Mouse (Mus musculus): ENCODE measurements at regions not wholly inside any gene's neighbourhood (a gene's known extent, or its start where the extent isn't known, plus 50 kb on each side); places are given as distances from the start of the nearest gene placed in this dataset.

GRCm38 (mm10) chr4:94190940-94191339 lies 365.4 kb upstream of the Gm10306 start:
- 68% methylated on average over 2 of the region's 2 CpGs for WGBS
- no peak overlapping the region for H3K27ac ChIP-seq

DNA sequence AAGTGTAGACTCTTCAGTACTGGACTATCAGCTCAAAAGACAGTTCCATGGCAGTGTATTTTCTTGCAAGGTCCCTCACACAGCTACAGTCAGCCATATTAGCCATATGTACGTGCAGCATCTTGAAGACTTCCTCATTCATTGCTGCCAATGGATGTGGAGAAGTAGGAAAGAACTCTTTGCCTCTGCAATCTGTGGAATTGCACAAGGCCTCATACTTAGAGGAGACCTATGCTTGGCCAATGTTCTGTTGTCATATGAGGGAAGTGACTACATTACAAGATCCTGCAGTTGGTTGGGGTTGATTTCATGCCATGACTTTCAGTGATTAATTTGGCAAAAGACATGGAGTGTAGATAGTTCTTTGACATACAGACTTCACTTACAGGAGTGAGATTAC lies 340.1 kb upstream of the Gm10306 start:
- Histone ChIP-seq H3K27ac (no peak overlapping the region), H3K9me3 (no peaks in the 10 kb centered on the region), H3K9ac (no peak overlapping the region), H3K4me2 (no peak overlapping the region), H3K4me1 (no peaks in the 10 kb centered on the region), H3K27me3 (replicated peaks) (no peaks in the 10 kb centered on the region), H3K36me3 (no peaks in the 10 kb centered on the region), H3K4me3 (replicated peaks) (no peak overlapping the region)
- WGBS = 69% methylated on average over 1 of the region's 1 CpGs
- no peak for ATAC-seq (ENCODE audit: insufficient read depth, low FRiP score, low read depth)

More at GRCm38 (mm10) chr4:94190940-94191339, 365.4 kb upstream of the Gm10306 start:
- H3K4me2 ChIP-seq = no peak overlapping the region
- no peaks in the 10 kb centered on the region for H3K4me1 ChIP-seq
- ATAC-seq (ENCODE audit: insufficient read depth, low FRiP score, low read depth) = no peak
- H3K9ac ChIP-seq = no peak overlapping the region
- no peaks in the 10 kb centered on the region for H3K36me3 ChIP-seq
- H3K9me3 ChIP-seq = no peaks in the 10 kb centered on the region
- H3K27me3 ChIP-seq (replicated peaks) = no peaks in the 10 kb centered on the region
- no peak overlapping the region for H3K4me3 ChIP-seq (replicated peaks)

GRCm38 (mm10) chr4:94235650-94236206 lies 320.6 kb upstream of the Gm10306 start:
- no peaks in the 10 kb centered on the region for H3K27me3 ChIP-seq (replicated peaks)
- WGBS = 85% methylated on average over 2 of the region's 2 CpGs
- ATAC-seq (ENCODE audit: insufficient read depth, low FRiP score, low read depth) = no peak
- H3K27ac ChIP-seq = no peak overlapping the region
- no peaks in the 10 kb centered on the region for H3K36me3 ChIP-seq
- H3K9ac ChIP-seq = no peak overlapping the region
- no peak overlapping the region for H3K4me3 ChIP-seq (replicated peaks)
- no peaks in the 10 kb centered on the region for H3K4me1 ChIP-seq
- no peak overlapping the region for H3K4me2 ChIP-seq
- no peaks in the 10 kb centered on the region for H3K9me3 ChIP-seq

DNA sequence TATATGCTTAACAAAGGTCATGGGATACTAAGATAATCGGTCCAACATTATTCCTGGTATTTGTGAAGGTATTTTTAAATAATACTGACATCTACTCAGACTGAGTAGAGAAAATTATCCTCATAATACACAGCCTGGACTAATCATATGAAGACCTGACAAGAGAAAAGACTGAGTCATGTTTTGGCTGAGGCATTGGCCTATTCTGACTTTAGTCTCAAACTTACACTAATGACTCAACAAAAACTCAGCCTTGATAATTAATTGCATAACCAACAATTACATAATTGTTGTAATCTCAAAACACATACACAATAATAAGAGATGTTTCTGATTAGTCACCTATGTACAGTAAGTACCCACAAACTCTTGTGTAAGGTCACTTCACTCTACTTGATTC lies 300.3 kb upstream of the Gm10306 start:
- ATAC-seq (ENCODE audit: insufficient read depth, low FRiP score, low read depth) = no peak
- H3K9me3 ChIP-seq = no peaks in the 10 kb centered on the region
- no peaks in the 10 kb centered on the region for H3K36me3 ChIP-seq
- no peak overlapping the region for H3K9ac ChIP-seq
- H3K4me1 ChIP-seq = no peaks in the 10 kb centered on the region
- no peaks in the 10 kb centered on the region for H3K27me3 ChIP-seq (replicated peaks)
- no peak overlapping the region for H3K4me3 ChIP-seq (replicated peaks)
- WGBS = 74% methylated on average over 1 of the region's 1 CpGs
- no peak overlapping the region for H3K4me2 ChIP-seq
- no peak overlapping the region for H3K27ac ChIP-seq

- no peak overlapping the region for H3K4me2 ChIP-seq
- H3K4me3 ChIP-seq (replicated peaks) = no peak overlapping the region
- no peak overlapping the region for H3K27ac ChIP-seq
- no peak for ATAC-seq (ENCODE audit: insufficient read depth, low FRiP score, low read depth)
- H3K9ac ChIP-seq = no peak overlapping the region
- H3K9me3 ChIP-seq = no peaks in the 10 kb centered on the region
- no peaks in the 10 kb centered on the region for H3K4me1 ChIP-seq
- H3K36me3 ChIP-seq = no peaks in the 10 kb centered on the region
- H3K27me3 ChIP-seq (replicated peaks) = no peaks in the 10 kb centered on the region
These were observed 295.2 kb upstream of the Gm10306 start for GRCm38 (mm10) chr4:94261136-94261535.

DNA sequence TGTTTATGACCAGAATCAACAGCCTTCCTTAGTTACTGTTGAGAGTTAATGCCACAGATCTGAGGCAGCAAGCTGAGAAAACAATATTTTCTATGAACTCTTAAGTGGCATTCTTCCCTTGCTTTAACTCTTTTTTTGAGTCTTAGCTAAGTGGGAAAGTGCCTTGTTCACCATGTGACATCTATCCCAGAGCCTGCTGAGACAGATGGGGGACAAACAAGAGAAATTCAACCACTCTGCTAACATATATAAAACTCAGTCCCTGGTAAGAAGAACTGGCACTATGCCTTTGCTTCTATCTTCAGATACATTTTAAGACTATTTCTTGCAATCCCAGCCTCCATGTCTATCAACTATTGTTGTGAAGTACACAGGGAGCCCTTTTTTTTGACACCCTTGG lies 274.6 kb upstream of the Gm10306 start:
- ATAC-seq (ENCODE audit: insufficient read depth, low FRiP score, low read depth) = no peak
- H3K4me1 ChIP-seq = no peaks in the 10 kb centered on the region
- H3K4me3 ChIP-seq (replicated peaks) = no peak overlapping the region
- H3K9ac ChIP-seq = no peak overlapping the region
- no peaks in the 10 kb centered on the region for H3K36me3 ChIP-seq
- no peak overlapping the region for H3K27ac ChIP-seq
- H3K9me3 ChIP-seq = no peaks in the 10 kb centered on the region
- no peaks in the 10 kb centered on the region for H3K27me3 ChIP-seq (replicated peaks)
- H3K4me2 ChIP-seq = no peak overlapping the region

DNA sequence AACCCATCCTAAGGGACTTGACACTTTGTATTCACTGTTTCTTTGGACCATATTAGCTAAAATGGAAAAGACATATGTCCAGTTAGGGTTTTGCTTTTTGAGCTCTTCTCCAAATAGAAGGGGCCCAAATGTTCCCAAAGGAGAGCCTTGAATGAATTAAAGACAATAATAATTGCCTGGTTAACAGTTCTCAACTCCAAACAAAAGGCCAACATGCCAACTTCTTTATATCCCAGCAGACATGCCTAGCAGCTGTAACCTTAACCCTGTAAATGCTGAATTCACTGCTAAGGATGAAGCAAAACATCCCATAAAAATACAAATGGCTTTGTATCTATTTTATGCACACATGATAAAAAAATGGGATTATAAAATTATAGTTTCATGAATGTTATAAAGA lies 264.2 kb upstream of the Gm10306 start:
- H3K4me2 ChIP-seq = no peak overlapping the region
- no peak overlapping the region for H3K27ac ChIP-seq
- ATAC-seq (ENCODE audit: insufficient read depth, low FRiP score, low read depth) = no peak
- H3K4me3 ChIP-seq (replicated peaks) = no peak overlapping the region
- no peak overlapping the region for H3K9ac ChIP-seq
- H3K36me3 ChIP-seq = no peaks in the 10 kb centered on the region
- no peaks in the 10 kb centered on the region for H3K9me3 ChIP-seq
- H3K4me1 ChIP-seq = no peaks in the 10 kb centered on the region
- no peaks in the 10 kb centered on the region for H3K27me3 ChIP-seq (replicated peaks)

GRCm38 (mm10) chr4:94317298-94317697 lies 239.0 kb upstream of the Gm10306 start:
- H3K9me3 ChIP-seq = no peaks in the 10 kb centered on the region
- H3K27me3 ChIP-seq (replicated peaks) = no peaks in the 10 kb centered on the region
- no peak overlapping the region for H3K4me2 ChIP-seq
- H3K9ac ChIP-seq = no peak overlapping the region
- H3K27ac ChIP-seq = no peak overlapping the region
- H3K36me3 ChIP-seq = no peaks in the 10 kb centered on the region
- ATAC-seq (ENCODE audit: insufficient read depth, low FRiP score, low read depth) = no peak
- no peak overlapping the region for H3K4me3 ChIP-seq (replicated peaks)
- H3K4me1 ChIP-seq = no peaks in the 10 kb centered on the region

GRCm38 (mm10) chr4:94326759-94327158 lies 229.6 kb upstream of the Gm10306 start:
- Histone ChIP-seq H3K27me3 (replicated peaks) (no peaks in the 10 kb centered on the region), H3K9ac (no peak overlapping the region), H3K4me3 (replicated peaks) (no peak overlapping the region), H3K27ac (no peak overlapping the region), H3K36me3 (no peaks in the 10 kb centered on the region), H3K4me1 (no peaks in the 10 kb centered on the region), H3K9me3 (no peaks in the 10 kb centered on the region), H3K4me2 (no peak overlapping the region)
- 76% methylated on average over 2 of the region's 2 CpGs for WGBS
- no peak for ATAC-seq (ENCODE audit: insufficient read depth, low FRiP score, low read depth)

DNA sequence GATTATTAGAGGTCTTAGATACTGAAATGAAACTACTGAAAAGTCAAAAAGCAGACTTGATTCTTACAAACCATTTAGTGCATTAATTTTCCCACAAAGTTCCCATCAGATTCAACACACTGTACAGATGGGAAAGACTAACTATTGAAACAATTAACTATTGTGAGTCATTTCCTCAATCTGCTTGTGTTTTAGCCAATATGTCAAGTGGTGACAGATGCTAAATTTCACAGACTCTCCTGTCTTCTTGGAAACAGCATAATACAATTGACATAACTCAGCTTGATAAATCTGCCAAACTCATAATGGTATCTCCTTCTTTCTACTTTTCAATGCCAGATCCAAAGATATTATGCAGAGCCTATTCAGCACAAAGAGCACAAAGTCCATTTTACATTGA lies 213.0 kb upstream of the Gm10306 start:
- Histone ChIP-seq H3K4me1 (no peaks in the 10 kb centered on the region), H3K27ac (no peak overlapping the region), H3K27me3 (replicated peaks) (no peaks in the 10 kb centered on the region), H3K4me2 (no peak overlapping the region), H3K36me3 (no peaks in the 10 kb centered on the region), H3K9me3 (no peaks in the 10 kb centered on the region), H3K9ac (no peak overlapping the region), H3K4me3 (replicated peaks) (no peak overlapping the region)
- ATAC-seq (ENCODE audit: insufficient read depth, low FRiP score, low read depth) = no peak

DNA sequence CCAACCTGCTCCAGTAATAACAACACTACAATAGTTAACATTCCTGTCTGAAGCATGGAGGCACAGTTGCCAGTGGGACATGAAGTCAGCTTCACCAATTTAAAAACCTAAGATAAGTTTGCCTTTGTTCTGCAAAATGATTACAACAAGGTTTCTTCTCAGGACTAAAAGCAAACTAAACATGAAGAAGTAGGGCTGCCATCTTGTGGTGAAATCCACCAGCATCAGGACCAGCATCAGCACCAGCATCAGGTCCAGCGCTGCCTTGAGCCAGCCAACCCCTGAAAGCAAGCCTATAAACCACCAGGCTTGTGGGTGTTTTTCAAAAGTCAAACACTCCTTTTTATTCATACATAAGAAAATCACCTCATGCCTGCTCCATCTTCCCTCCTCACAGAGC lies 207.1 kb upstream of the Gm10306 start:
- Histone ChIP-seq H3K27me3 (replicated peaks) (no peaks in the 10 kb centered on the region), H3K4me1 (no peaks in the 10 kb centered on the region), H3K4me2 (no peak overlapping the region), H3K36me3 (no peaks in the 10 kb centered on the region), H3K9me3 (no peaks in the 10 kb centered on the region), H3K27ac (no peak overlapping the region), H3K9ac (no peak overlapping the region), H3K4me3 (replicated peaks) (no peak overlapping the region)
- ATAC-seq (ENCODE audit: insufficient read depth, low FRiP score, low read depth) = no peak
- 51% methylated on average over 1 of the region's 1 CpGs for whole genome bisulfite sequencing

GRCm38 (mm10) chr4:94356982-94357381 lies 199.4 kb upstream of the Gm10306 start:
- Histone ChIP-seq H3K9ac (no peak overlapping the region), H3K4me2 (no peak overlapping the region), H3K27me3 (replicated peaks) (no peaks in the 10 kb centered on the region), H3K9me3 (no peaks in the 10 kb centered on the region), H3K36me3 (no peaks in the 10 kb centered on the region), H3K4me1 (no peaks in the 10 kb centered on the region), H3K27ac (no peak overlapping the region), H3K4me3 (replicated peaks) (no peak overlapping the region)
- no peak for ATAC-seq (ENCODE audit: insufficient read depth, low FRiP score, low read depth)
- 78% methylated on average over 1 of the region's 1 CpGs for WGBS

DNA sequence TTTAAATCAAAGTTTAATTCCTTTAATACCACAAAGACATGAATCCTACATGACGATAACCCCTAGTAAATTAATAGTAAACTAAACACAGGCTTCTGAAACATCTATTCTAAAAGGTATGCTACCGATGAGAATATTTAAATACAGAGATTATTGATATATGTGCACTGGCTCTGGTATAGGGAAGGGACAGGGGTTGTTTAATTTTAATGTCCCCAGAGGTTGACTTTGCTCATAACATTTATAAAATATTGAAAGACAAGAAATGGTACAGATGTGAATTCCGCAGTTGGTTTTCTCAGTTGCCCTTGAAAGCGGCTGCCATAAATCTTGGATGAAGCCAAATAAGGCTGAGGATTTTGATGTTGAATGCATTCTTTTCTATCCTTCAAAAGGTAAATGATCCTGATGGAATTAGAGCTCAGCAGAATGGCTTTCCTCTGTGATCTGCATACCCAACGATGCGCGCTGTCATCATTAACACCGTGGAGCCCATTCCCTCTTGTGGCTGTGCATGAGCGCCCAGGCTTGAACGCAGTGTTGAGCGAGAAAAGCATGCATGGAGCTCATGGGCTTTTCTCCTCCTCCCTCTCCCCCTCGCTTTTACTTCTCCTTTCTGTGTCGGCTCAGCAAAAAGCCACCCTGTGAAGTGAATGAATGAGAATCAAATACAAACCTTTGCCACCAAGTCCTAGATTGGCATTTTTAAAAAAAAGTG lies 195.4 kb upstream of the Gm10306 start:
- 60% methylated on average over 13 of the region's 13 CpGs for WGBS
- Histone ChIP-seq H3K9me3 (no peaks in the 10 kb centered on the region), H3K9ac (no peak overlapping the region), H3K4me1 (no peaks in the 10 kb centered on the region), H3K4me2 (no peak overlapping the region), H3K27ac (no peak overlapping the region), H3K36me3 (no peaks in the 10 kb centered on the region), H3K4me3 (replicated peaks) (no peak overlapping the region), H3K27me3 (replicated peaks) (no peaks in the 10 kb centered on the region)
- ATAC-seq (ENCODE audit: insufficient read depth, low FRiP score, low read depth) = no peak
